Mouse (Mus musculus): ENCODE results near the gene Lats2. TPM values are rescaled to one million over a fixed set of nuclear protein-coding genes. Genes with fewer than 3 reads are reported as not detected.
A peak's percentile ranks its signal among the peaks of the same experiment; 100 is the strongest.

The Lats2 gene
- total RNA-seq, 1 experiment, result 9.1 TPM

DNA sequence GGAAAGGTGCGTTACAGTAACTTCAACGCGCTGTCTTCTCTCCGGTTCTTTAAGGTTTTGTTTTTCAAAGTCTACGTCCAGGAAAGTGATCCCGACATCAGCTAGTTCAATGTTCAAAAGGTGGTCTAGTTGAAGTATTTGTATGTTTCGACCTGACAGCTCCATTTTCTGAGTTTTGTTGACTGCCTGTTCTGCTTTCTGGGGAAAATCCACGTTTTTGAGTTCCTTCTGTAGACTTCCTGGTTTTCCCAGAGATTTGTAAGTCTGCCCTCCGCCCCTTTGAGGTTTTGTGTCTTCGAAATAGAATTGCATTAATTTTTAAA is 92.6 kb downstream of the Lats2 start:
- in situ Hi-C loops (cut with MboI; ENCODE audit: low sequenced_read_pairs in 2 of 2, unreplicated experiment in 2 of 2), result no loop called here
- TF ChIP-seq ZNF384 (IDR thresholded peaks at IDR 0.05; ENCODE audit: low read depth, low read length), result no peak
- no peak for TF ChIP-seq CHD2 (IDR thresholded peaks at IDR 0.05; ENCODE audit: low read depth, low read length)
- no peak for TF ChIP-seq ZC3H11A (IDR thresholded peaks at IDR 0.05; ENCODE audit: borderline replicate concordance, low read depth, low read length)
- TF ChIP-seq MAFK (IDR thresholded peaks at IDR 0.05; ENCODE audit: insufficient read depth, low read depth, low read length), result no peak
- no peak for TF ChIP-seq HCFC1 (IDR thresholded peaks at IDR 0.05; ENCODE audit: borderline replicate concordance, insufficient read depth, low read length)
- DNase-seq (ENCODE audit: low read depth, low spot score), result no peak

DNA sequence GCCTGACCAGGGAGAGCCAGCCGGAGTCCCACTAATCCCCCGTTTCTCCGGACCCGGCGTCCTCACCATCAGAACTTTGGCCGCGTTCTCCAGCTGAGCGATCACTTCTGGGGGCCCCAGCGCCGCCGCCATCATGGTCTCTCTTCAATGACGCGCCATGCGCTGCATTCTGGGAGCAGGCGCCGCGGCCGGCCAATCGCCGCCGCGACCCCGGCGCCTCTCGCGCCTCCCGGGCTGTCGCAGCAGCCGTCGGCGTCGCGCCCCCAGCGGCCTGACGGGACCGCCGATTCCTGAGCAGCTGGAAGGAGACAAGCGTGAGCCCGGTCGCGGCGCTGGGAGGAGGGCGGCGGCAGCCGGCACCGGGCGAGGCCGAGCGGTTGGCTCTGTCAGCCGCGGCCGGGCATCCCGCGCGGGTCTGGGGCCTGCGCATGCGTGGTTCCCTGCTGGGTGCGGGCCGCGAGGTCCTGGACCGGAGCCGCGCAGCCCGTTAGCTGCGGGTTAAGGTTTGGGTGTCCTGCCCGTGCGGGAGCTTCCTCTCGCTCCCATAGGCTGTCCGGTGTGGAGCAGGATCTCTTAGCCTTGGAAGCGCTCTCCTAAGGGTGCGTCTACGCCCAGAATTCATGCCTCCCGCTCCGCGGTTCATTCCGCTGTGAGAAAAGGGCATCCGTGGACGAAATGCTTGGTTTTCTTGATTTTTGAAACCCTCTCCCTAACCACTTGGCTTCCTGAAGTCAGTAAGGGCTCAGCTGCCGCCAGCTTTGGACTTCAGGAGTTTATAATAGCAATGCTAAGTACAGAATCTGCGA is 93.2 kb downstream of the Lats2 start, which contains the start of gene Xpo4:
Gene Xpo4 (minus strand): TSS at position 609 of the 806 bp plus-strand sequence.
- peaks cover 0 to 2% of the 10 kb centered on the region in 2 experiments; a peak in 2 of 4 replicates for H3K4me1 ChIP-seq (ENCODE audit: control insufficient read depth in 2 of 2, insufficient read depth in 2 of 2, low read length in 2 of 2, poor library complexity in 1 of 2)
- TF ChIP-seq ZC3H11A (IDR thresholded peaks at IDR 0.05; ENCODE audit: borderline replicate concordance, low read depth, low read length) (no peak), ZNF384 (IDR thresholded peaks at IDR 0.05; ENCODE audit: low read depth, low read length) (no peak), HCFC1 (IDR thresholded peaks at IDR 0.05; ENCODE audit: borderline replicate concordance, insufficient read depth, low read length) (peak; percentile 74), CHD2 (IDR thresholded peaks at IDR 0.05; ENCODE audit: low read depth, low read length) (no peak)
- peak within 1 kb of the TSS; percentile 97 for H3K9ac ChIP-seq (ENCODE audit: insufficient read depth, low read depth, low read length, poor library complexity, severe bottlenecking)
- DNase-seq (ENCODE audit: low read depth, low spot score), result peak; percentile 51
- peak within 1 kb of the TSS; percentile 87 to 94 for H3K4me3 ChIP-seq (ENCODE audit: insufficient read depth in 1 of 2, low read depth in 1 of 2, low read length in 2 of 2, poor library complexity in 1 of 2, severe bottlenecking in 1 of 2)
- no peaks in the 10 kb centered on the region for H3K9me3 ChIP-seq (ENCODE audit: control insufficient read depth, insufficient read depth, low read depth, low read length)
- H3K27ac ChIP-seq (ENCODE audit: insufficient read depth, low read depth, low read length, poor library complexity, severe bottlenecking), result peak within 1 kb of the TSS; percentile 67
- in situ Hi-C loops (cut with MboI; ENCODE audit: low sequenced_read_pairs in 2 of 2, unreplicated experiment in 2 of 2), result no loop called here
- peaks cover 2% of the 10 kb centered on the region; the same call in 1 of the 2 replicates for H3K36me3 ChIP-seq (ENCODE audit: control insufficient read depth, insufficient read depth, low read length, poor library complexity, severe bottlenecking)

More for the DNA sequence above, 92.6 kb downstream of the Lats2 start:
- Histone ChIP-seq H3K36me3 (ENCODE audit: control insufficient read depth, insufficient read depth, low read length, poor library complexity, severe bottlenecking) (peaks cover 2% of the 10 kb centered on the region; the same call in 1 of the 2 replicates), H3K9me3 (ENCODE audit: control insufficient read depth, insufficient read depth, low read depth, low read length) (no peaks in the 10 kb centered on the region), H3K9ac (ENCODE audit: insufficient read depth, low read depth, low read length, poor library complexity, severe bottlenecking) (peak overlapping the region; percentile 97), H3K27ac (ENCODE audit: insufficient read depth, low read depth, low read length, poor library complexity, severe bottlenecking) (no peak overlapping the region), H3K4me3 (ENCODE audit: insufficient read depth in 1 of 2, low read depth in 1 of 2, low read length in 2 of 2, poor library complexity in 1 of 2, severe bottlenecking in 1 of 2) (peak overlapping the region; percentile 87 to 94), H3K4me1 (ENCODE audit: control insufficient read depth in 2 of 2, insufficient read depth in 2 of 2, low read length in 2 of 2, poor library complexity in 1 of 2) (peaks cover 0 to 2% of the 10 kb centered on the region in 2 experiments; a peak in 2 of 4 replicates)

DNA sequence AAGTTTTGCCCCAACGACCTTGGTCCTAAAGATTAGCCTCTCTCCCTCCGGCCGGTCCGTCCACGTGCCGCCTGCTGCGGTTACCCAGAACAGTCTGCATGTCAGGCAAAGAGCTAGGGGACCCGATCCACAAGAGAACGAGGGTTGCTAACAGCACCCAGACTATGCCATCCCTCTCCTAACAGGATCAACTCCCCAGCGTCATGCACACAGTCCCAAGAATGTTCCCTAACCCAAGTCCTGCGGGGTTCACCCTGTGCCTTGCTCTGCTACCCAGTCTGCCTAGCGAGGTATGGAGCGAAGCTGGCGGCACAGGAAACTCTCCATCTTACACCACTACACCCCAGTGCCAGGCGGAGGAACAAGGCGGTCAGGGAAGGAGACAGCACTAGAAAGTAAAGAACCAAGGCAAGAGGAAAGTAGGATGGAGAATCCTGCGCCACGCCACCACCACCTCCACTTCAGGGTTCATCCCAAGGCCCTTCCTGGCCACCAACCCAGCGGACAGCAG is 93.8 kb downstream of the Lats2 start:
- DNase-seq (ENCODE audit: low read depth, low spot score), result no peak
- Histone ChIP-seq H3K36me3 (ENCODE audit: control insufficient read depth, insufficient read depth, low read length, poor library complexity, severe bottlenecking) (peaks cover 5% of the 10 kb centered on the region), H3K9me3 (ENCODE audit: control insufficient read depth, insufficient read depth, low read depth, low read length) (no peaks in the 10 kb centered on the region), H3K4me1 (ENCODE audit: control insufficient read depth in 2 of 2, insufficient read depth in 2 of 2, low read length in 2 of 2, poor library complexity in 1 of 2) (peaks cover 0 to 2% of the 10 kb centered on the region in 2 experiments; a peak in 2 of 4 replicates), H3K4me3 (ENCODE audit: insufficient read depth in 1 of 2, low read depth in 1 of 2, low read length in 2 of 2, poor library complexity in 1 of 2, severe bottlenecking in 1 of 2) (peak overlapping the region; percentile 87 to 94), H3K9ac (ENCODE audit: insufficient read depth, low read depth, low read length, poor library complexity, severe bottlenecking) (peak overlapping the region; percentile 97), H3K27ac (ENCODE audit: insufficient read depth, low read depth, low read length, poor library complexity, severe bottlenecking) (peak overlapping the region; percentile 67; the same call in 1 of the 2 replicates)
- TF ChIP-seq HCFC1 (IDR thresholded peaks at IDR 0.05; ENCODE audit: borderline replicate concordance, insufficient read depth, low read length) (no peak), ZNF384 (IDR thresholded peaks at IDR 0.05; ENCODE audit: low read depth, low read length) (no peak), CHD2 (IDR thresholded peaks at IDR 0.05; ENCODE audit: low read depth, low read length) (no peak), MAFK (IDR thresholded peaks at IDR 0.05; ENCODE audit: insufficient read depth, low read depth, low read length) (no peak), ZC3H11A (IDR thresholded peaks at IDR 0.05; ENCODE audit: borderline replicate concordance, low read depth, low read length) (no peak)
- in situ Hi-C loops (cut with MboI; ENCODE audit: low sequenced_read_pairs in 2 of 2, unreplicated experiment in 2 of 2), result no loop called here

DNA sequence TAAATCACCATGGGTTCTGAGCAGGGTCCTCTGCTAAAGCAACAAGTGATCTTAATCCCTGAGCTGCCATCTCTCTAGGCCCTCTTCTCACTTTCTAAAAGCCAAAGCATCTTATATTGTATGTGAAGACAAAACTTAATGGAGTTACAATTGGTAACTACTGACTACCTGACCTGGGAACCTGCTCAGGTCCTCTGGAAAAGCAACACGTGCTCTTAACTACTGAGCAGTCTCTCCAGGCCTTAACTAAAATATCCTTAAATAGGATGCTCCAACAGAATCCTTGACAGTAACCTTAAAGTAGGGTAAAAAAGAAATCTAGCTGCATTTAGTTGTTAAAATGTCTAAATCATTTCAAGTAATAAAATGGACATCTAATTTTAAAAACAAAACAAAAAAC is 94.6 kb downstream of the Lats2 start:
- in situ Hi-C loops (cut with MboI; ENCODE audit: low sequenced_read_pairs in 2 of 2, unreplicated experiment in 2 of 2), result no loop called here
- TF ChIP-seq CHD2 (IDR thresholded peaks at IDR 0.05; ENCODE audit: low read depth, low read length) (no peak), MAFK (IDR thresholded peaks at IDR 0.05; ENCODE audit: insufficient read depth, low read depth, low read length) (no peak), HCFC1 (IDR thresholded peaks at IDR 0.05; ENCODE audit: borderline replicate concordance, insufficient read depth, low read length) (no peak), ZNF384 (IDR thresholded peaks at IDR 0.05; ENCODE audit: low read depth, low read length) (no peak), ZC3H11A (IDR thresholded peaks at IDR 0.05; ENCODE audit: borderline replicate concordance, low read depth, low read length) (no peak)
- Histone ChIP-seq H3K9me3 (ENCODE audit: control insufficient read depth, insufficient read depth, low read depth, low read length) (no peaks in the 10 kb centered on the region), H3K27ac (ENCODE audit: insufficient read depth, low read depth, low read length, poor library complexity, severe bottlenecking) (no peak overlapping the region), H3K36me3 (ENCODE audit: control insufficient read depth, insufficient read depth, low read length, poor library complexity, severe bottlenecking) (peaks cover 5% of the 10 kb centered on the region), H3K4me1 (ENCODE audit: control insufficient read depth in 2 of 2, insufficient read depth in 2 of 2, low read length in 2 of 2, poor library complexity in 1 of 2) (peaks cover 0 to 2% of the 10 kb centered on the region in 2 experiments; a peak in 2 of 4 replicates), H3K9ac (ENCODE audit: insufficient read depth, low read depth, low read length, poor library complexity, severe bottlenecking) (peak overlapping the region; percentile 97; the same call in 1 of the 2 replicates), H3K4me3 (ENCODE audit: insufficient read depth in 1 of 2, low read depth in 1 of 2, low read length in 2 of 2, poor library complexity in 1 of 2, severe bottlenecking in 1 of 2) (peak overlapping the region; percentile 87 to 94)
- DNase-seq (ENCODE audit: low read depth, low spot score), result no peak
